Mouse (Mus musculus): ENCODE measurements at regions not wholly inside any gene's neighbourhood (a gene's known extent, or its start where the extent isn't known, plus 50 kb on each side); places are given as distances from the start of the nearest gene placed in this dataset.

DNA sequence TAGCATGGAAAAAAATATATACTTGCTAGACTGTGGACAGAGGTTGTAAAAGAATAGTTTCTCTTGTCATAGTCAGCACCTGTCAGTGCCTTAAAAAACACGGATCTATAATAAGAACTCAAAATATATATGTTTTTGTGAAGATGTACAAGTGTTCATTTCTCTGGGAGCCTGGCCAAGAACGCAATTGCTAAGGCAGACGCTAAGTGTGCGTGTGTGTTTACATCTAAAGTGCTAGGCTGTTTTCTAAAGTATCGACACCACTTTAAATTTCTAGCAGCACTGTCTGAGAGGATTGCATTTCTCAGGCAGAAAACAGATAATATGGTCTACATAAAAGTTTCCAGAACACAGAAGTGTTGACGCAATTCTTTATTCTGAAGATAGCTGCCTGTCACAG, 330.2 kb upstream of the Tmem229a start:
- no peak for TF ChIP-seq EP300 (IDR thresholded peaks at IDR 0.05; ENCODE audit: low read depth)
- no peak for TF ChIP-seq CTCF (IDR thresholded peaks at IDR 0.05; ENCODE audit: low read depth)

Data from liver, postnatal 0 days (tissue).